20 mouse cellular contexts compared by ENCODE assay signal in the genomic region with DNA sequence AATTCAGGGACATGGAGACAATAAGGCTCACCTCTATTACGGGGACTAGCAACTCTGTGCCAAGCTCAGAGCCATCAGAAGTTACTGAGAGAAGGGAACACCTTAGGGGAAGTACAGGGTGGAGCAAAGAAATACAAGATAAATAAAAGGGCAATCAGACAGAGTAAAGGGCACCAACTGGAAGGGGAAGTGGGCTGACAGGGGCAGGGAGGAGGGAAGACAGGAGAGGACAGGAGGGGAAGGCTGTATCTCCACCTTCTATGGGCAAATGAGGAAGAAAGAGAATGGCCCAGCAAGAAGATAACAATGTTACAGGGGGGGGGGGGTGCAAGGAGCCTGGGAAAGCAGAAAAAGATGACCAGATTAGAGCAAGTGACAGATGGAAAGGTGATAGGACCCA. TPM values are rescaled to one million over a fixed set of nuclear protein-coding genes. Genes with fewer than 3 reads are reported as not detected.
DNase-seq lines count a peak whose midpoint lies in the region; ATAC-seq and TF ChIP-seq lines count a peak whose summit lies in the region.
"Had no signal": no experiment of that assay in that cellular context is flagged by ENCODE, and none has a peak within 500 bp of the region (broad histone marks: within the 10 kb centered on the region; RNA-seq: fewer than 3 reads in every experiment).

No protein-coding gene starts in this region.

- peak overlapping the region; percentile 40 for H3K4me2 ChIP-seq in hindbrain, embryonic 14.5 days (replicated peaks)
- peak overlapping the region; percentile 38 for H3K4me2 ChIP-seq in midbrain, embryonic 15.5 days
- H3K4me2 ChIP-seq: heart, embryonic 11.5 days; liver, embryonic 15.5 days had no signal

- no peaks in the 10 kb centered on the region for H3K79me2 ChIP-seq in MEL (ENCODE audit: control insufficient read depth, insufficient read depth, low read length, poor library complexity)

- H3K9me3 ChIP-seq in MEL (replicated peaks; ENCODE audit: insufficient read depth, low read length), result no peaks in the 10 kb centered on the region
- no peaks in the 10 kb centered on the region for H3K9me3 ChIP-seq in hindbrain, embryonic 14.5 days (ENCODE audit: control insufficient read depth, low read length)
- H3K9me3 ChIP-seq in midbrain, embryonic 15.5 days, result no peaks in the 10 kb centered on the region
- H3K9me3 ChIP-seq: liver, embryonic 15.5 days had no signal

- 77% methylated on average over 1 of the region's 1 CpGs for WGBS in hindbrain, embryonic 14.5 days
- 94% methylated on average over 1 of the region's 1 CpGs for WGBS in midbrain, embryonic 15.5 days

- TF ChIP-seq EP300 in MEL (IDR thresholded peaks at IDR 0.05; ENCODE audit: low read depth in 1 of 2, low read length in 2 of 2), result peak; percentile 26 to 59; a peak in 3 of 4 replicates

- no peak overlapping the region for H3K27ac ChIP-seq in MEL (ENCODE audit: control insufficient read depth, low read depth, low read length)
- no peak overlapping the region for H3K27ac ChIP-seq in hindbrain, embryonic 14.5 days
- no peak overlapping the region for H3K27ac ChIP-seq in midbrain, embryonic 15.5 days
- H3K27ac ChIP-seq: liver, embryonic 15.5 days had no signal

- no peak for TF ChIP-seq RAD21 in MEL (IDR thresholded peaks at IDR 0.05; ENCODE audit: low read depth, low read length)

- no peak for TF ChIP-seq POLR2A in MEL (IDR thresholded peaks at IDR 0.05; ENCODE audit: control insufficient read depth in 1 of 2, insufficient read depth in 1 of 2, low read depth in 1 of 2, low read length in 2 of 2, poor library complexity in 1 of 2)

- H3K27me3 ChIP-seq in MEL (ENCODE audit: control insufficient read depth in 1 of 2, insufficient read depth in 2 of 2, low read length in 2 of 2), result no peaks in the 10 kb centered on the region
- no peaks in the 10 kb centered on the region for H3K27me3 ChIP-seq in hindbrain, embryonic 14.5 days (ENCODE audit: control insufficient read depth, insufficient read depth, low read length)
- no peaks in the 10 kb centered on the region for H3K27me3 ChIP-seq in midbrain, embryonic 15.5 days (replicated peaks)

- no peak for ATAC-seq in hindbrain, embryonic 14.5 days (ENCODE audit: low FRiP score)
- no peak for ATAC-seq in midbrain, embryonic 15.5 days (replicated peaks)
- ATAC-seq in activated CD4-positive, CD25-positive, alpha-beta regulatory T cell, adult 4 months, result no peak

- no peak for TF ChIP-seq CTCF in MEL (IDR thresholded peaks at IDR 0.05 in 2 of 3, conservative IDR thresholded peaks at IDR 0.05 in 1 of 3; ENCODE audit: control insufficient read depth in 1 of 3, insufficient read depth in 1 of 3, low read depth in 2 of 3, low read length in 3 of 3, poor library complexity in 1 of 3, severe bottlenecking in 1 of 3)

- DNase-seq in 416B (ENCODE audit: low read depth) (peak; percentile 6), MEL (ENCODE audit: low read depth, low spot score) (peak; percentile 67)
- DNase-seq in hindbrain, embryonic 14.5 days (ENCODE audit: low spot score), result no peak
- no peak for DNase-seq in left cerebral cortex, postnatal 4 days
- DNase-seq in heart, postnatal 4 days, result no peak
- DNase-seq in kidney, postnatal 4 days, result no peak
- DNase-seq: adrenal gland, adult 8-10 months; cerebellum, postnatal 10 days; heart, postnatal 36 days; kidney, adult 11 months; kidney, postnatal 14 days; lung, postnatal 10 days had no signal

- intact Hi-C loops in left cerebral cortex, postnatal 4 days (cut with DNase I), result no loop called here

- H3K9ac ChIP-seq in MEL (ENCODE audit: control insufficient read depth, low read depth, low read length, poor library complexity, severe bottlenecking), result no peak overlapping the region
- no peak overlapping the region for H3K9ac ChIP-seq in hindbrain, embryonic 14.5 days
- H3K9ac ChIP-seq in midbrain, embryonic 15.5 days, result no peak overlapping the region
- H3K9ac ChIP-seq: liver, embryonic 15.5 days had no signal

- H3K36me3 ChIP-seq in MEL (ENCODE audit: control insufficient read depth in 1 of 2, insufficient read depth in 2 of 2, low read length in 2 of 2), result peaks cover 0 to 2% of the 10 kb centered on the region in 2 experiments; a peak in 1 of 4 replicates
- no peaks in the 10 kb centered on the region for H3K36me3 ChIP-seq in hindbrain, embryonic 14.5 days (replicated peaks; ENCODE audit: control insufficient read depth, insufficient read depth)
- no peaks in the 10 kb centered on the region for H3K36me3 ChIP-seq in midbrain, embryonic 15.5 days (replicated peaks)
- H3K36me3 ChIP-seq: liver, embryonic 15.5 days had no signal

- no peak overlapping the region for H3K4me3 ChIP-seq in MEL (ENCODE audit: control insufficient read depth in 1 of 2, insufficient read depth in 1 of 2, low read depth in 2 of 2, low read length in 2 of 2)
- no peak overlapping the region for H3K4me3 ChIP-seq in hindbrain, embryonic 14.5 days (replicated peaks; ENCODE audit: low read length)
- no peak overlapping the region for H3K4me3 ChIP-seq in midbrain, embryonic 15.5 days
- H3K4me3 ChIP-seq: liver, embryonic 15.5 days had no signal

- H3K4me1 ChIP-seq in MEL (ENCODE audit: control insufficient read depth in 1 of 2, insufficient read depth in 2 of 2, low read length in 2 of 2), result peaks cover 4 to 24% of the 10 kb centered on the region in 2 experiments; a peak in 3 of 4 replicates
- H3K4me1 ChIP-seq in hindbrain, embryonic 14.5 days (replicated peaks; ENCODE audit: control insufficient read depth, insufficient read depth, low read length), result peaks cover 19% of the 10 kb centered on the region; the same call in 1 of the 2 replicates
- H3K4me1 ChIP-seq in midbrain, embryonic 15.5 days, result peaks cover 32% of the 10 kb centered on the region

TF ChIP-seq in MEL, 35 proteins besides CTCF, POLR2A, EP300 and RAD21 (continues in another document):
- TF ChIP-seq MAFK (IDR thresholded peaks at IDR 0.05; ENCODE audit: borderline replicate concordance, low read depth, low read length) (no peak), ELF1 (IDR thresholded peaks at IDR 0.05; ENCODE audit: low read depth, low read length) (peak; percentile 26; the same call in 1 of the 2 replicates), RCOR1 (IDR thresholded peaks at IDR 0.05; ENCODE audit: low read depth, low read length) (peak; percentile 45; the same call in 1 of the 2 replicates), GATA1 (IDR thresholded peaks at IDR 0.05; ENCODE audit: low read depth, low read length) (peak; percentile 30; the same call in 1 of the 2 replicates), ETS1 (IDR thresholded peaks at IDR 0.05; ENCODE audit: low read depth, low read length) (peak; percentile 30; the same call in 1 of the 2 replicates)

RNA-seq across cellular contexts. Expression of a gene that starts 14.9 kb away (rescaled TPM):
- 0.10 and 0.35 TPM in 2 replicates for total RNA-seq in MEL (2012; rRNA removed)
- polyA plus RNA-seq in MEL (2012; ENCODE audit: insufficient read depth in 1 of 2, insufficient read length in 2 of 2, low read depth in 1 of 2, low replicate concordance in 2 of 2, missing spikeins in 1 of 2), result under 1 TPM in 1 of 2 experiments, not detected in 1; 0.49 TPM
- polyA plus RNA-seq in hindbrain, embryonic 14.5 days (2014; fragmentation: Nextera tagmentation; extraction: Ambion mirVana), result 0.39 TPM in 1 of 2 replicates, not detected in the other
- 0.17 and 0.30 TPM in 2 replicates for polyA plus RNA-seq in midbrain, embryonic 15.5 days (2015; fragmentation: Nextera tagmentation; extraction: Ambion mirVana)
- total RNA-seq in left cerebral cortex, postnatal 4 days (2021), result not detected
- total RNA-seq in heart, postnatal 4 days (2021), result not detected
- 1 to 10 TPM; 1.8 to 2.7 TPM for polyA plus RNA-seq in activated CD4-positive, CD25-positive, alpha-beta regulatory T cell, adult 4 months (2017; shearing (Covaris generic))
- total RNA-seq: adrenal gland, adult 8-10 months; gastrocnemius, postnatal 4 days; heart, postnatal 36 days; layer of hippocampus, postnatal 10 days; left cerebral cortex, postnatal 10 days had no signal
- polyA plus RNA-seq: heart, embryonic 11.5 days; limb, embryonic 14.5 days had no signal

RNA-seq across cellular contexts. Expression of a gene that starts 18.9 kb away (rescaled TPM):
- total RNA-seq in MEL (2012; rRNA removed), result 0.52 and 0.73 TPM in 2 replicates
- polyA plus RNA-seq in MEL (2012; ENCODE audit: insufficient read depth in 1 of 2, insufficient read length in 2 of 2, low read depth in 1 of 2, low replicate concordance in 2 of 2, missing spikeins in 1 of 2), result under 1 TPM in 1 of 2 experiments, not detected in 1; 0.96 TPM
- 135 and 147 TPM in 2 replicates for polyA plus RNA-seq in hindbrain, embryonic 14.5 days (2014; fragmentation: Nextera tagmentation; extraction: Ambion mirVana)
- polyA plus RNA-seq in midbrain, embryonic 15.5 days (2015; fragmentation: Nextera tagmentation; extraction: Ambion mirVana), result 98.6 and 120 TPM in 2 replicates
- total RNA-seq in left cerebral cortex, postnatal 4 days (2021), result 100 to 1,000 TPM; 518 to 579 TPM
- total RNA-seq in heart, postnatal 4 days (2021), result 1 to 10 TPM; 1.4 to 1.6 TPM
- polyA plus RNA-seq in activated CD4-positive, CD25-positive, alpha-beta regulatory T cell, adult 4 months (2017; shearing (Covaris generic)), result 1 to 10 TPM; 8.8 to 9.8 TPM

RNA-seq across cellular contexts. Expression of a gene that starts 44.7 kb away (rescaled TPM):
- 9.6 and 10.3 TPM in 2 replicates for total RNA-seq in MEL (2012; rRNA removed)
- polyA plus RNA-seq in MEL (2012; ENCODE audit: insufficient read depth in 1 of 2, insufficient read length in 2 of 2, low read depth in 1 of 2, low replicate concordance in 2 of 2, missing spikeins in 1 of 2), result 10 to 100 TPM in 1 of 2 experiments, not detected in 1; 24.5 TPM
- 3.0 and 3.1 TPM in 2 replicates for polyA plus RNA-seq in hindbrain, embryonic 14.5 days (2014; fragmentation: Nextera tagmentation; extraction: Ambion mirVana)
- 4.0 and 4.6 TPM in 2 replicates for polyA plus RNA-seq in midbrain, embryonic 15.5 days (2015; fragmentation: Nextera tagmentation; extraction: Ambion mirVana)
- total RNA-seq in left cerebral cortex, postnatal 4 days (2021), result 1 to 10 TPM; 2.5 to 3.4 TPM
- total RNA-seq in heart, postnatal 4 days (2021), result 1 to 10 TPM; 1.8 to 2.0 TPM
- polyA plus RNA-seq in activated CD4-positive, CD25-positive, alpha-beta regulatory T cell, adult 4 months (2017; shearing (Covaris generic)), result 100 to 1,000 TPM; 116 to 144 TPM

RNA-seq across cellular contexts. Expression of a gene that starts 44.7 kb away (rescaled TPM):
- total RNA-seq in MEL (2012; rRNA removed), result 155 and 174 TPM in 2 replicates
- 100 to 1,000 TPM; 253 to 417 TPM for polyA plus RNA-seq in MEL (2012; ENCODE audit: insufficient read depth in 1 of 2, insufficient read length in 2 of 2, low read depth in 1 of 2, low replicate concordance in 2 of 2, missing spikeins in 1 of 2)
- 86.8 and 98.0 TPM in 2 replicates for polyA plus RNA-seq in hindbrain, embryonic 14.5 days (2014; fragmentation: Nextera tagmentation; extraction: Ambion mirVana)
- 84.8 and 86.9 TPM in 2 replicates for polyA plus RNA-seq in midbrain, embryonic 15.5 days (2015; fragmentation: Nextera tagmentation; extraction: Ambion mirVana)
- 10 to 100 TPM; 66.9 to 73.6 TPM for total RNA-seq in left cerebral cortex, postnatal 4 days (2021)
- total RNA-seq in heart, postnatal 4 days (2021), result 10 to 100 TPM; 66.7 to 71.7 TPM
- 100 to 1,000 TPM; 185 to 192 TPM for polyA plus RNA-seq in activated CD4-positive, CD25-positive, alpha-beta regulatory T cell, adult 4 months (2017; shearing (Covaris generic))

RNA-seq across cellular contexts. Expression of a gene that starts 52.2 kb away (rescaled TPM):
- total RNA-seq in MEL (2012; rRNA removed), result 0.46 and 0.49 TPM in 2 replicates
- polyA plus RNA-seq in MEL (2012; ENCODE audit: insufficient read depth in 1 of 2, insufficient read length in 2 of 2, low read depth in 1 of 2, low replicate concordance in 2 of 2, missing spikeins in 1 of 2), result 1 to 10 TPM in 1 of 2 experiments, not detected in 1; 2.7 TPM
- 5.5 and 6.4 TPM in 2 replicates for polyA plus RNA-seq in hindbrain, embryonic 14.5 days (2014; fragmentation: Nextera tagmentation; extraction: Ambion mirVana)
- polyA plus RNA-seq in midbrain, embryonic 15.5 days (2015; fragmentation: Nextera tagmentation; extraction: Ambion mirVana), result 5.6 and 5.9 TPM in 2 replicates
- 100 to 1,000 TPM; 174 to 186 TPM for total RNA-seq in left cerebral cortex, postnatal 4 days (2021)
- 1 to 10 TPM; 3.2 to 3.4 TPM for total RNA-seq in heart, postnatal 4 days (2021)
- under 1 TPM; 0.11 to 0.13 TPM for polyA plus RNA-seq in activated CD4-positive, CD25-positive, alpha-beta regulatory T cell, adult 4 months (2017; shearing (Covaris generic))

Comparison
In these comparisons a context has a peak if more than half of its experiments do, and no peak if none do; other contexts are left out.
1. DNase-seq: peak in 416B (single experiment) and MEL (single experiment); none in hindbrain, embryonic 14.5 days (single experiment), left cerebral cortex, postnatal 4 days (single experiment), heart, postnatal 4 days (single experiment) and kidney, postnatal 4 days (0 of 2).
2. RNA of a gene that starts 44.7 kb away (polyA plus RNA-seq): 116 to 144 TPM in activated CD4-positive, CD25-positive, alpha-beta regulatory T cell, adult 4 months; 24.5 TPM in MEL, 4.0 to 4.6 TPM in midbrain, embryonic 15.5 days and 3.0 to 3.1 TPM in hindbrain, embryonic 14.5 days; every median in the first group is over 4 times any median in the second.